Mouse (Mus musculus): ENCODE data around the gene Tor1aip1. TPM values are rescaled to one million over a fixed set of nuclear protein-coding genes. Genes with fewer than 3 reads are reported as not detected.

Gene Tor1aip1
- polyA plus RNA-seq, 1 experiment = 33.7 TPM

DNA sequence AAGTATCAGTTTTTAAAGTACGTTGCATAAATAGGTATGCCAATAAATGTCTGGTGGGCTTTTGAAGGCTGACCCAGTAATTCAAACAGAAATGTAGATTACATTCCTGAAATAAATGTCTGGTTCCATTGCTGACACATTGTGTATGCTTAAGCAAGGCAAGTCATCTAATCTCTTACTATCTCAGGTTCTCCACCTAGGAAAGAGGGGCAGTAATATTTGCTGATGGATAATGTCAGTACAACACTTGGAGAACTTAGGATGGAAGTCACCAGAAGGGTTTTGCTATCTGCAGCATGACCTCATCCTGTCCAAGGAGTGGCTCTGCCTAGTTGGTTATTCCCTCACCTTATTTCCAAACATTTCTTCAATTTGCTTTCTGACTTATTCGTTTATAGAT, 41.8 kb downstream of the Tor1aip1 start:
- TF ChIP-seq GATA1 (IDR thresholded peaks at IDR 0.05; ENCODE audit: low read length) = no peak

DNA sequence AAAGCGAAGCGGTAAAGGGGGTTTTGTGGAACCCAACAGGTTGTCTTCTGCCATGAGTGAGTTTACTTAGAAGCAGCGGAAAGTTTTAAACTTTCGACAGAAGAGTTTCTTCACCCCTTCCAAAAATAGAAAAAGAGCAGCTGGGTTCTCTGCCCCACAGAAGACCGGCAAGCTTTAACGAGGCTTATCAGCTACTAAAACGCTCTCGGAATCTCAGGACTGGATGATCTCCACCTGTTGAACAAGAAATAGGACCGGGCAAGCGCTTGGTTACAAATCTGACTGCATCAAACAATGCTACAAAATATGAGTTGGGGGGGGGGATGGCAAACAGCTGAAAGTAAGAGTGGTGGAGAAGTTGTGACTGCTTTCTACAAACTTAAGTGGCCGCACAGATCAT, 45.9 kb downstream of the Tor1aip1 start:
- no peak for TF ChIP-seq GATA1 (IDR thresholded peaks at IDR 0.05; ENCODE audit: low read length)

DNA sequence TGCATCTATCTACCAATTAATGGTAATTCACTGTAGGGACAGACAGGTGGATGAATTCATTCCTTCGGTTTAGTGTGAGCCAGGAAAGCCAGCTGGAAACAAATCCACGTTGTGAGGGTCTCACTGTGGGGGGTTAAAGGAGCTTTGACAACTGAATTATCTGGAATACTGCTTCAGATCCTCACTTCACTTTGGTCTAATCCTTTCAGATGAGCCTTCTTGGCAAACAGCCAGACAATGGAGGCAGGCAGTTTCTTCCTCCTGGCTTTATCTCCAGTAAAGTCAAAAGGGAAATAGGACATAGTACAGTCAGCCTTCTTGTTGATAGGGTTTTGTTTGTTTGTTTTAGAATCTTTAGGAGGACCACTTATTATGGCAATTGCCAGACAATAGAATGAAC, 46.9 kb downstream of the Tor1aip1 start:
- TF ChIP-seq GATA1 (IDR thresholded peaks at IDR 0.05; ENCODE audit: low read length) = no peak

DNA sequence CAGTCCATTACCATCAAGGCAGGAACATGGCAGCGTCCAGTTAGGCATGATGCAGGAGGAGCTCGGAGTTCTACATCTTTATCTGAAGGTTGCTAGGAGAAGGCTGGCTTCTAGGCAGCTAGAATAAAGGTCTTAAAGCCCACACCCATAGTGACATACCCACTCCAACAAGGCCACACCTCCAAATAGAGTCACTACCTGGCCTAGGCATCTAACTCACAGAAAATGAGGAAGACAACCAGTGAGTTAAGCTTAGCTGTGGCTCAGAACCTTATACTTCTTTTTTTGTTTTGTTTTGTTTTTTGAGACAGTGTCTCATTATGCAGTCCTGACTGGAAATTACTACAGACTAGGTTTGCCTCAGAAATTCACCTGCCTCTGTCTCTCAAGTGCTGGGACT, 48.7 kb downstream of the Tor1aip1 start:
- no peak for TF ChIP-seq GATA1 (IDR thresholded peaks at IDR 0.05; ENCODE audit: low read length)

DNA sequence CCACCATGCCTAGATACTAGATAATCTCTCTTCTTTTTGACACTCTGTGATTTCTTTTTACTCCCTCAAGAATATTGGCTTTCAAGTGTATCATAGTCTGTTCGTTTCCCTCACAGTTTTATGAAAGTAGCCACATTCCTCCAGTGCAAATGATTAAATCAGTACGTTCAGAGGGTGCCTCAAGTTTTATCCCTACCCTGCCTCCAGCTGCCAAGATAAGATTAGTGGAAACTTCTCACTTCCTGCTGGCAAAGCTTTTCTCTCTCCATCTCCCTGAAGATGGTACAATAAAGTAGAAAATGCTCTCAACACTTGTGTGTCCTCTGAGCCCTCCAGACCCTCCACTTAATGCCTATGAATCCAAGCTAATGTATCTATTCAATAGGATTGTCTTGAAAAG, 61.3 kb downstream of the Tor1aip1 start:
- peak; percentile 13 for TF ChIP-seq GATA1 (IDR thresholded peaks at IDR 0.05; ENCODE audit: low read length)

DNA sequence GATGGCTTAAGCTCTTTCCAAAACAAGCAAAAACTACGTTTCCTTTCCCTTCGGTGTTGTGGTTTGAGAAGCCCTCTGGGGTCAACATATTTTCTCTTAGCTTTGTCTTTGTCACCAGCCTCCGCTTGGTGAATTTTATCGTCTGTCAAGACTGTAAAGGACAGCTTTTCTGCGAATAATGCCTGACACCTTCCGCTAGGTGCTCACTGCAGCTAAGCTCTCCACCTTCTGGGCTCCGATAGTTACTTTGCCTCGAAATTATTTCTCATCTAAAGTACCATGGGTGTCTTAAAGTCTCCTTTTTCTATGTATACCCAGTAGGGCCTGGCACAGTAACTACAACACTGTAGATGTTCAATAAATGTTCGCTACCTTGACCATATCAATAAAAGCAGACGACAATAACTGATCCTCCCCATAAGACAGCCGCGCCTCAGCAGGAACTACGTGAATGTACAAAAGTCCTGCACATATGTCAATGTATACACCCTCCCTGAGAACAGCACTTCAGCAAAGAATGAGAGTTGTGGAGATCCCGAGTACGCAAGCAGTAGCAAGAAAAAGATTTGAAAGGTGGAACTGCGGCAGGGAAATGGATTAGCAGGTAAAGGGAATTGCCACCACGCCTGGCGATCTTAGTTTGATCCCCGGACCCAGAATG, 62.4 kb downstream of the Tor1aip1 start:
- TF ChIP-seq GATA1 (IDR thresholded peaks at IDR 0.05; ENCODE audit: low read length) = no peak

DNA sequence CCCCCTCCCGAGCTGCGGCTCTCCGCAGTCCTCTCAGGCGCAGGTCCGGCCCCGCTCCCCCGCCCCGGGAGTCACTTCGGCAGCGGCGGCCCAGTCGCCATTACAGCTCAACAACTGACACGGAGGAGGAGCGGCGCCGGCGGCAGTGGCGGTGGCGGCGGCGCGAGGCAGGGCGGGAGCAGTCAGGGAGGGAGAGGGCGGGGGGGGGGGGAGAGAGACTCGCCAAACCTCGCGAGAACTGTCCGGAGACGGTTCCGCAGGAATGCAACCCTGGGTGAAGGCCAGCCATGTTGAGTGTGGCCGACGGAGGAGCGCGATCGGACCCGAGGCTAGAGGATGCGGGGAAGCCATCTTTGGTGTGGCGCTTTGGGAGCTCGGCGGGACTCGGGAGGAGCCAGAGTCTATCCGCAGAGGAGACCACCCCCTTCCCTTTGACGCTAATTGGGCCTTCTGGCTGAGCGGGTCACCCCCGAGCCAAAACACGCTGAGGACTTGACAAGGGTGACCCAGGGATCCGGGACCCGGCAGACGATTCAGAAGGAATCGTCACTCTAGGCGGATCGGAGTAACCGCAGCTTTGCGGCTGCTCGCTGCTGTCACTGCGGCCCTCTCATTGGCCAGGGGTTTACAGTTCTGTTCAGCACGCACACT, 63.1 kb downstream of the Tor1aip1 start, which contains the start of gene Cep350:
Cep350 (minus strand) TSS at position 188 of the 651 bp plus-strand sequence.
- TF ChIP-seq GATA1 (IDR thresholded peaks at IDR 0.05; ENCODE audit: low read length) = no peak

DNA sequence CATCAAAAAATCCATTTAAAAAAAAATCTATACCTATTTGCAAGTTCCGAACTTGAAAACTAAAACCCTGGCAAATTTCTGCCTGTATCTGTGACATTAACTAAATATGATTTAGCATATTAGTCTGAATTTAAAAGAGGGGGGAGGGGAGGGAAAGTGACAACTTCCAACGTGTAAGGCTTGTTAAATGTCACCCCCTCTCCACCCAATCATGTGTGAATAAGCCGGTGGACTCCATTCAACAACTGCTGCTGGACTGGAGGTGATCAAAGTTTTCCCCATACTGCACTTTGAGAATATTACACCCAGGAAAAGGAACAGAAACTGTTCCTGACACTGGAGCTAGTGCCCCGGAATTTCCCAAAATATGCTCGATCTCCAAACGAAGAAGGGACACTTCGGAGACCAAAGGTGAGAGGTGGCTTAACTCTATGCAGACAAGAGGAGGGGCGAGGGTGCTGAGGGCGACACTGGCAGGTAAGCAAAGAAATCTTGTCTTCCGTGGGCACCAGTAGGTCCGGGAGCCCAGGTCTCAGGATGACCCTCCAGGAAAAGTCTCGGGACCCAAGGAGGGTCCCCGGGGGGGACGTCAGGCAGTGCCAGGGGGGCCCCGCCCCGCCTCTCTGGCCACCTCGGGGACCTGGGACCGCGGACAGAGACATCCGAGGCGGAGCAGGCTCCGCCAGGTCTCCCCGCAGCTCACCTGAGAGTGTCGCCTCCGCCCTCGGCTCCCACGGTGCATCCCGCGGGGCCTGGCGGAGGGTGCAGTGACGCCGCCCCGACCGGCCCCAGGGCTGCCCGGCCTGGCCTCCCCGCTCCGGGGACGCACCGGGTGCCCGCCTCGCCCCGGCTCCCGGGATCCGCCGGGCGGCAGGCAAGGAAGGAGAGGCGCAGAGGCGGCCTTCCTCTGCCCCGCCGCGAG, 63.9 kb downstream of the Tor1aip1 start:
- TF ChIP-seq GATA1 (IDR thresholded peaks at IDR 0.05; ENCODE audit: low read length) = no peak

Other genes with a start within 250 kb of the Tor1aip1 start
- gene Qsox1, start 223.6 kb downstream of the Tor1aip1 start, polyA plus RNA-seq (2012) = not detected in 2 replicates
- gene Cep350, start 63.2 kb downstream of the Tor1aip1 start, polyA plus RNA-seq (2012) = 2.9 and 3.2 TPM in 2 replicates
- gene Tor1aip2, start 1.1 kb downstream of the Tor1aip1 start, polyA plus RNA-seq (2012) = 11.0 and 16.6 TPM in 2 replicates
- not detected in 2 replicates for gene Fam163a, start 168.5 kb upstream of the Tor1aip1 start, polyA plus RNA-seq (2012)

Data from G1E-ER4 (cell line).